Mouse (Mus musculus) lung, postnatal 0 days (tissue): ENCODE measurements around the gene Dusp13. TPM values are rescaled to one million over a fixed set of nuclear protein-coding genes. Genes with fewer than 3 reads are reported as not detected.

ENCODE experiments used
- ATAC-seq: fragments of 200-750 bp; cut with Nextera tagmentation; 2 replicates; pipeline ENCODE4 v1.8.0; 2017; ENCODE audit warnings: moderate library complexity
- DNase-seq: peaks from one replicate; pipeline ENCODE4 v3.0.0-alpha.2; 2016; ENCODE audit warnings: low spot score
- H3K27ac ChIP-seq: fragments of 300-500 bp; sonication (generic); 2 replicates; pipeline ENCODE4 v1.5.1; 2014; ENCODE audit warnings: antibody characterized with exemption, mild to moderate bottlenecking, low read length, mixed read lengths
- H3K27me3 ChIP-seq: fragments of 300-500 bp; sonication (generic); replicated peaks from 2 replicates; pipeline ENCODE4 v1.6.1; 2014; ENCODE audit warnings: low read length, mixed read lengths; ENCODE audit not compliant: insufficient read depth
- H3K36me3 ChIP-seq: fragments of 300-500 bp; sonication (generic); 2 replicates; pipeline ENCODE4 v1.6.1; 2014; ENCODE audit warnings: low read length, mixed read lengths; ENCODE audit not compliant: insufficient read depth
- H3K4me1 ChIP-seq: fragments of 300-500 bp; sonication (generic); 2 replicates; pipeline ENCODE4 v1.6.1; 2014; ENCODE audit warnings: antibody characterized with exemption, low read depth, low read length, mixed read lengths; ENCODE audit not compliant: insufficient read depth
- H3K4me2 ChIP-seq: fragments of 300-500 bp; sonication (generic); replicated peaks from 2 replicates; pipeline ENCODE4 v1.6.1; 2014; ENCODE audit warnings: low read depth, mild to moderate bottlenecking, low read length, moderate library complexity, mixed read lengths
- H3K4me3 ChIP-seq: fragments of 300-500 bp; sonication (generic); 2 replicates; pipeline ENCODE4 v1.5.1; 2014; ENCODE audit warnings: low read depth, low read length
- H3K9ac ChIP-seq: fragments of 300-500 bp; sonication (generic); replicated peaks from 2 replicates; pipeline ENCODE4 v1.6.1; 2014; ENCODE audit warnings: low read depth, mild to moderate bottlenecking
- H3K9me3 ChIP-seq: fragments of 300-500 bp; sonication (generic); 2 replicates; pipeline ENCODE4 v1.6.1; 2016; ENCODE audit warnings: low read length, mixed read lengths
- CTCF ChIP-seq: IDR thresholded peaks from 2 replicates; pipeline ENCODE4 v1.5.1; 2016; ENCODE audit warnings: antibody characterized with exemption, mild to moderate bottlenecking
- EP300 ChIP-seq: IDR thresholded peaks from 2 replicates; pipeline ENCODE4 v1.6.1; 2016; ENCODE audit warnings: antibody characterized with exemption, mild to moderate bottlenecking, control low read depth
- WGBS: fragments of 180-500 bp; shearing (Covaris S2); extraction: QIAGEN DNeasy Blood & Tissue Kit; methylation state at CpG from one replicate; pipeline ENCODE4 v1.1.7; 2014; 5-methylcytosine and 5-hydroxymethylcytosine counted together
- polyA plus RNA-seq: library from polyadenylated mRNA; unstranded; fragments of >200 nt; fragmentation: Nextera tagmentation; extraction: Ambion mirVana; gene quantifications from 2 replicates; pipeline ENCODE4 v1.2.1, GENCODE M21; 2015

Gene Dusp13
- polyA plus RNA-seq, 1 experiment from 2014 or later: 0.20 TPM

- H3K27me3 ChIP-seq: no peaks in the 10 kb centered on the region
- 26% methylated on average over 5 of the region's 5 CpGs for WGBS
- H3K4me3 ChIP-seq: no peak overlapping the region
- DNase-seq (peak; percentile 70), ATAC-seq (peak; percentile 70)
- H3K36me3 ChIP-seq: no peaks in the 10 kb centered on the region
- peaks cover 9% of the 10 kb centered on the region; the same call in 1 of the 2 replicates for H3K4me1 ChIP-seq
- TF ChIP-seq EP300 (0 out of 2 replicates have a peak, but pooled peaks have one; percentile 7), CTCF (no peak)
- no peaks in the 10 kb centered on the region for H3K9me3 ChIP-seq
- 0 out of 2 replicates have a peak overlapping the region, but pooled peaks have one; percentile 15 for H3K27ac ChIP-seq
- H3K4me2 ChIP-seq: no peak overlapping the region
- H3K9ac ChIP-seq: no peak overlapping the region
Observed at GRCm38 (mm10) chr14:21703255-21703654, 47.7 kb downstream of the Dusp13 start.

- TF ChIP-seq EP300 (no peak), CTCF (no peak)
- Histone ChIP-seq H3K9me3 (no peaks in the 10 kb centered on the region), H3K27ac (no peak overlapping the region), H3K4me1 (peaks cover 9% of the 10 kb centered on the region; the same call in 1 of the 2 replicates), H3K9ac (no peak overlapping the region), H3K36me3 (no peaks in the 10 kb centered on the region), H3K4me3 (no peak overlapping the region), H3K4me2 (no peak overlapping the region), H3K27me3 (no peaks in the 10 kb centered on the region)
- no peak for ATAC-seq
- DNase-seq: no peak
- WGBS: 85% methylated on average over 6 of the region's 8 CpGs
Observed at GRCm38 (mm10) chr14:21702691-21703090, 48.3 kb downstream of the Dusp13 start.

- no peak overlapping the region for H3K4me3 ChIP-seq
- no peak overlapping the region for H3K4me2 ChIP-seq
- DNase-seq: no peak
- 77% methylated on average over 7 of the region's 7 CpGs for WGBS
- no peaks in the 10 kb centered on the region for H3K27me3 ChIP-seq
- no peaks in the 10 kb centered on the region for H3K4me1 ChIP-seq
- H3K9ac ChIP-seq: no peak overlapping the region
- ATAC-seq: no peak
- no peak overlapping the region for H3K27ac ChIP-seq
- no peaks in the 10 kb centered on the region for H3K9me3 ChIP-seq
- H3K36me3 ChIP-seq: no peaks in the 10 kb centered on the region
- TF ChIP-seq CTCF: no peak
- TF ChIP-seq EP300: no peak
Observed at GRCm38 (mm10) chr14:21696186-21696830, 54.7 kb downstream of the Dusp13 start.

GRCm38 (mm10) chr14:21695020-21695419 lies 56.0 kb downstream of the Dusp13 start:
- 63% methylated on average over 6 of the region's 6 CpGs for WGBS
- TF ChIP-seq CTCF (no peak), EP300 (no peak)

GRCm38 (mm10) chr14:21691070-21691469 lies 59.9 kb downstream of the Dusp13 start:
- no peaks in the 10 kb centered on the region for H3K36me3 ChIP-seq
- TF ChIP-seq EP300: no peak
- TF ChIP-seq CTCF: no peak
- H3K4me3 ChIP-seq: no peak overlapping the region
- H3K27me3 ChIP-seq: no peaks in the 10 kb centered on the region
- H3K9me3 ChIP-seq: no peaks in the 10 kb centered on the region
- H3K27ac ChIP-seq: no peak overlapping the region
- ATAC-seq: peak; percentile 44
- H3K9ac ChIP-seq: no peak overlapping the region
- H3K4me2 ChIP-seq: no peak overlapping the region
- no peaks in the 10 kb centered on the region for H3K4me1 ChIP-seq
- 54% methylated on average over 3 of the region's 3 CpGs for WGBS
- DNase-seq: no peak

More at GRCm38 (mm10) chr14:21695020-21695419, 56.0 kb downstream of the Dusp13 start:
- H3K27me3 ChIP-seq: no peaks in the 10 kb centered on the region
- H3K9ac ChIP-seq: no peak overlapping the region
- H3K27ac ChIP-seq: no peak overlapping the region
- H3K9me3 ChIP-seq: no peaks in the 10 kb centered on the region
- H3K36me3 ChIP-seq: no peaks in the 10 kb centered on the region
- no peaks in the 10 kb centered on the region for H3K4me1 ChIP-seq
- H3K4me3 ChIP-seq: no peak overlapping the region
- no peak overlapping the region for H3K4me2 ChIP-seq
- ATAC-seq (peak; percentile 61), DNase-seq (peak; percentile 37)

- no peak overlapping the region for H3K4me3 ChIP-seq
- ATAC-seq (peak; percentile 43), DNase-seq (no peak)
- H3K9me3 ChIP-seq: no peaks in the 10 kb centered on the region
- H3K27me3 ChIP-seq: 0 out of 2 replicates have a peak, but pooled peaks cover 3% of the 10 kb centered on the region
- H3K9ac ChIP-seq: no peak overlapping the region
- TF ChIP-seq EP300: no peak
- TF ChIP-seq CTCF: no peak
- no peak overlapping the region for H3K27ac ChIP-seq
- WGBS: 14% methylated on average over 44 of the region's 49 CpGs
- no peaks in the 10 kb centered on the region for H3K4me1 ChIP-seq
- no peaks in the 10 kb centered on the region for H3K36me3 ChIP-seq
- H3K4me2 ChIP-seq: peak overlapping the region; percentile 50
Observed at GRCm38 (mm10) chr14:21686376-21687279, 64.4 kb downstream of the Dusp13 start.
